Mouse (Mus musculus) heart, postnatal 0 days (tissue): ENCODE data around the gene Pdzd8. TPM values are rescaled to one million over a fixed set of nuclear protein-coding genes. Genes with fewer than 3 reads are reported as not detected.

Experiments used
- ATAC-seq: fragments of 200-750 bp; cut with Nextera tagmentation; 2 replicates; pipeline ENCODE4 v1.8.0; 2017; ENCODE audit warnings: low read depth, moderate number of reproducible peaks, moderate library complexity; ENCODE audit not compliant: insufficient read depth
- DNase-seq: peaks from one replicate; pipeline ENCODE4 v3.0.0-alpha.2; 2016; ENCODE audit warnings: low spot score
- H3K27ac ChIP-seq: fragments of 300-500 bp; sonication (generic); 2 replicates; pipeline ENCODE4 v1.5.1; 2014; ENCODE audit warnings: low read depth, mild to moderate bottlenecking
- H3K27me3 ChIP-seq: fragments of 300-500 bp; sonication (generic); 2 replicates; pipeline ENCODE4 v1.6.1; 2014; ENCODE audit warnings: low read length, mixed read lengths; ENCODE audit not compliant: control insufficient read depth, insufficient read depth
- H3K36me3 ChIP-seq: fragments of 300-500 bp; sonication (generic); replicated peaks from 2 replicates; pipeline ENCODE4 v1.6.1; 2014; ENCODE audit warnings: low read length, mixed read lengths; ENCODE audit not compliant: control insufficient read depth, insufficient read depth
- H3K4me1 ChIP-seq: fragments of 300-500 bp; sonication (generic); 2 replicates; pipeline ENCODE4 v1.6.1; 2014; ENCODE audit warnings: antibody characterized with exemption; ENCODE audit not compliant: control insufficient read depth, insufficient read depth
- H3K4me2 ChIP-seq: fragments of 300-500 bp; sonication (generic); 2 replicates; pipeline ENCODE4 v1.6.1; 2014; ENCODE audit warnings: low read depth, mild to moderate bottlenecking, low read length, moderate library complexity
- H3K4me3 ChIP-seq: fragments of 300-500 bp; sonication (generic); 2 replicates; pipeline ENCODE4 v1.5.1; 2014; ENCODE audit warnings: low read depth, low read length
- H3K9ac ChIP-seq: fragments of 300-500 bp; sonication (generic); replicated peaks from 2 replicates; pipeline ENCODE4 v1.6.1; 2014; ENCODE audit warnings: low read depth, low read length, mixed read lengths
- H3K9me3 ChIP-seq: fragments of 300-500 bp; sonication (generic); replicated peaks from 2 replicates; pipeline ENCODE4 v1.6.1; 2016; ENCODE audit warnings: low read length; ENCODE audit not compliant: control insufficient read depth
- CTCF ChIP-seq: IDR thresholded peaks from 2 replicates; pipeline ENCODE4 v1.5.1; 2016; ENCODE audit warnings: antibody characterized with exemption, control low read depth, low read depth
- EP300 ChIP-seq: IDR thresholded peaks from 2 replicates; pipeline ENCODE4 v1.6.1; 2016; ENCODE audit warnings: antibody characterized with exemption, low read depth
- WGBS: fragments of 180-500 bp; shearing (Covaris S2); extraction: QIAGEN DNeasy Blood & Tissue Kit; methylation state at CpG from one replicate; pipeline ENCODE4 v1.1.7; 2014; 5-methylcytosine and 5-hydroxymethylcytosine counted together
- polyA plus RNA-seq: library from polyadenylated mRNA; unstranded; fragments of >200 nt; fragmentation: Nextera tagmentation; extraction: Ambion mirVana; gene quantifications from 2 replicates; pipeline ENCODE4 v1.2.1, GENCODE M21; 2015
- total RNA-seq: library from RNA; depleted of rRNA; stranded (reverse); fragments of >200 nt; gene quantifications from 2 replicates; pipeline ENCODE4 v1.2.3, GENCODE M21; 2014; ENCODE audit warnings: low replicate concordance; rRNA removed

The Pdzd8 gene
- total and polyA plus RNA-seq, 2 experiments from 2014 or later, result 5.2 to 31.4 TPM

GRCm38 (mm10) chr19:59260718-59261442 lies 84.7 kb downstream of the Pdzd8 start, which contains the start of gene Slc18a2:
TSS of gene Slc18a2 (plus strand) at chr19:59260896.
- Histone ChIP-seq H3K9me3 (no peaks in the 10 kb centered on the region), H3K4me3 (peak within 1 kb of the TSS; percentile 51), H3K9ac (no peak within 1 kb of the TSS; the same call in 1 of the 2 replicates), H3K36me3 (no peaks in the 10 kb centered on the region), H3K4me2 (peak within 1 kb of the TSS; percentile 69), H3K27me3 (peaks cover 31% of the 10 kb centered on the region), H3K27ac (no peak within 1 kb of the TSS), H3K4me1 (peaks cover 5% of the 10 kb centered on the region)
- WGBS, result under 1% methylated on average over 55 of the region's 55 CpGs
- no peak for TF ChIP-seq CTCF
- no peak for TF ChIP-seq EP300
- ATAC-seq (peak; percentile 33; the same call in 1 of the 2 replicates), DNase-seq (no peak)

DNA sequence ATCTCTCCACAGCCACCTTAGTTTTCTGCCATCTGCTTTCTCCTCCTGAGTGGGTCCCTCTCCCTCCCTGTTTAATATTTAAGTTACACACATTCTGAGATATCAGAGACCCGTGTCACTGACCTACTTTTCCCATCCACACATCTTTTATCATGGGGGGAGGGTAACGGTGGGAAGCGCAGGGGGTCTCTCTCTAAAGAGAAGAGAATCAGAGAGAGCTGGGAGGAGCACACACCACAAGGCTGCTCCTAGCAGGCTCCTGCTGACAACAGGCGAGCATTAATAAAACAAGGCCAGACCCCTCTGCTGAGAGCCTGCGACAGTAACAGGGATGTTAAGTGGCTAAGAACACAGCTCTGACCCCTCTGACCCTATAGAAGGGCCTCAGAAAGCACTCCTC lies 85.9 kb downstream of the Pdzd8 start:
- TF ChIP-seq CTCF (no peak), EP300 (no peak)
- H3K9me3 ChIP-seq, result no peaks in the 10 kb centered on the region
- H3K4me2 ChIP-seq, result no peak overlapping the region
- no peak for DNase-seq
- ATAC-seq, result no peak
- H3K4me1 ChIP-seq, result peaks cover 5% of the 10 kb centered on the region
- no peak overlapping the region for H3K27ac ChIP-seq
- H3K4me3 ChIP-seq, result no peak overlapping the region
- peaks cover 31% of the 10 kb centered on the region for H3K27me3 ChIP-seq
- H3K36me3 ChIP-seq, result no peaks in the 10 kb centered on the region
- WGBS, result 51% methylated on average over 5 of the region's 5 CpGs
- H3K9ac ChIP-seq, result no peak overlapping the region

- no peak overlapping the region for H3K4me2 ChIP-seq
- DNase-seq, result no peak
- no peak overlapping the region for H3K4me3 ChIP-seq
- H3K36me3 ChIP-seq, result no peaks in the 10 kb centered on the region
- H3K4me1 ChIP-seq, result no peaks in the 10 kb centered on the region
- no peaks in the 10 kb centered on the region for H3K9me3 ChIP-seq
- 66% methylated on average over 2 of the region's 2 CpGs for WGBS
- TF ChIP-seq EP300, result no peak
- no peak for TF ChIP-seq CTCF
- ATAC-seq, result no peak
- no peak overlapping the region for H3K27ac ChIP-seq
- no peak overlapping the region for H3K9ac ChIP-seq
- H3K27me3 ChIP-seq, result no peaks in the 10 kb centered on the region
Measured at GRCm38 (mm10) chr19:59252651-59253050, 92.9 kb downstream of the Pdzd8 start.

GRCm38 (mm10) chr19:59248553-59249286 lies 96.9 kb downstream of the Pdzd8 start:
- Histone ChIP-seq H3K4me3 (no peak overlapping the region), H3K36me3 (no peaks in the 10 kb centered on the region), H3K9me3 (no peaks in the 10 kb centered on the region), H3K4me1 (no peaks in the 10 kb centered on the region), H3K9ac (no peak overlapping the region), H3K27ac (no peak overlapping the region), H3K27me3 (no peaks in the 10 kb centered on the region), H3K4me2 (no peak overlapping the region)
- DNase-seq, result no peak
- TF ChIP-seq EP300, result no peak
- TF ChIP-seq CTCF, result no peak; the same call in 1 of the 2 replicates
- ATAC-seq, result no peak
- WGBS, result 62% methylated on average over 11 of the region's 11 CpGs

DNA sequence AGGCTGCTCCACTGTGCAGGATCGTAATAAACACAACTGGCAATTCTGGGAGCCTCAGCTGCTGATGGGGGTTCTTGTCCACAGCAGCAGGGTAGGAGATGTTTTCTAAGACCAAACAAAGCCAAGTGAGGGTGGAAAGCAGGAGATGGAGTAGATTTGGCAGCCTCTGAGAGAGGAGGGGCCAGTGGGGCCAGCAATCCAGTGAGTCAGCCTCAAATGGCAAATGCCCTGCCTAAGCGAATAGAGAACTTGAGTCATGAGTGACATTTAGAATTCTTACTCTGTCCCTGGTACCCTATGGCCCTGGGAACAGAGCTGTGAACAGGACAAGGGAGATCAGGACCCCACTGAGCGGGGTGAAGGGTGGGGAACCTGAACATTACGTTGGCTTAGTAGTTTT lies 97.4 kb downstream of the Pdzd8 start:
- ATAC-seq (no peak), DNase-seq (no peak)
- Histone ChIP-seq H3K4me3 (no peak overlapping the region), H3K36me3 (no peaks in the 10 kb centered on the region), H3K27me3 (no peaks in the 10 kb centered on the region), H3K4me2 (no peak overlapping the region), H3K27ac (no peak overlapping the region), H3K9me3 (no peaks in the 10 kb centered on the region), H3K9ac (no peak overlapping the region), H3K4me1 (no peaks in the 10 kb centered on the region)
- 84% methylated on average over 4 of the region's 4 CpGs for WGBS
- no peak for TF ChIP-seq EP300
- TF ChIP-seq CTCF, result no peak

Other genes starting within 250 kb of the Pdzd8 start
- not detected in 2 replicates for gene Vax1, start 175.7 kb downstream of the Pdzd8 start, total RNA-seq
- gene Vax1, start 175.7 kb downstream of the Pdzd8 start, polyA plus RNA-seq, result not detected in 2 replicates
- not detected in 2 replicates for gene Kcnk18, start 126.6 kb downstream of the Pdzd8 start, total RNA-seq
- gene Kcnk18, start 126.6 kb downstream of the Pdzd8 start, polyA plus RNA-seq, result not detected in 2 replicates
- 1.3 and 1.6 TPM in 2 replicates for gene Slc18a2, start 84.9 kb downstream of the Pdzd8 start, total RNA-seq
- 4.5 TPM in 2 replicates for gene Slc18a2, start 84.9 kb downstream of the Pdzd8 start, polyA plus RNA-seq
- 112 and 123 TPM in 2 replicates for gene Rps12-ps3, start 23.5 kb downstream of the Pdzd8 start, total RNA-seq
- 1.4 and 4.0 TPM in 2 replicates for gene Rps12-ps3, start 23.5 kb downstream of the Pdzd8 start, polyA plus RNA-seq
- gene Emx2, start 112.6 kb upstream of the Pdzd8 start, total RNA-seq, result not detected in 2 replicates
- gene Emx2, start 112.6 kb upstream of the Pdzd8 start, polyA plus RNA-seq, result not detected in 2 replicates